Mouse (Mus musculus) hematopoietic stem cell, adult 5-6 weeks (primary cell): ENCODE data around the gene Pcbp3. TPM values are rescaled to one million over a fixed set of nuclear protein-coding genes. Genes with fewer than 3 reads are reported as not detected.

Source experiments
- ATAC-seq, 2 experiments: fragments of 125-278 bp in 1 of 2; replicated peaks in 1 of 2; 2 replicates each; pipeline ENCODE4 v1.8.0; 2016 to 2017; ENCODE audit warnings: inconsistent platforms in 2 of 2, mild to moderate bottlenecking in 2 of 2, moderate number of reproducible peaks in 2 of 2, low read depth in 1 of 2, moderate TSS enrichment in 1 of 2; ENCODE audit not compliant: low FRiP score in 2 of 2, poor library complexity in 2 of 2, severe bottlenecking in 2 of 2, insufficient read depth in 1 of 2, low TSS enrichment in 1 of 2
- total RNA-seq: library from RNA; stranded (forward); fragments of 172-1452, 232-1000 nt; gene quantifications from 2 replicates; pipeline ENCODE4 v1.2.3, GENCODE M21; 2017

The Pcbp3 gene
- total RNA-seq, 1 experiment from 2014 or later: 11.8 TPM

GRCm38 (mm10) chr10:76819321-76819720 is 142.4 kb downstream of the Pcbp3 start:
- ATAC-seq: no peak

GRCm38 (mm10) chr10:76818337-76818736 is 143.3 kb downstream of the Pcbp3 start:
- no peak for ATAC-seq

GRCm38 (mm10) chr10:76816930-76817329 is 144.8 kb downstream of the Pcbp3 start:
- ATAC-seq: no peak

GRCm38 (mm10) chr10:76816436-76816835 is 145.3 kb downstream of the Pcbp3 start:
- no peak for ATAC-seq

GRCm38 (mm10) chr10:76815481-76815880 is 146.2 kb downstream of the Pcbp3 start:
- ATAC-seq: no peak

GRCm38 (mm10) chr10:76814811-76815210 is 146.9 kb downstream of the Pcbp3 start:
- no peak for ATAC-seq

GRCm38 (mm10) chr10:76809916-76810660 is 151.6 kb downstream of the Pcbp3 start:
- no peak for ATAC-seq

GRCm38 (mm10) chr10:76809439-76809838 is 152.2 kb downstream of the Pcbp3 start:
- ATAC-seq: no peak

GRCm38 (mm10) chr10:76808446-76809400 is 153.0 kb downstream of the Pcbp3 start:
- ATAC-seq: no peak

GRCm38 (mm10) chr10:76802500-76802885 is 159.2 kb downstream of the Pcbp3 start:
- no peak for ATAC-seq

GRCm38 (mm10) chr10:76801841-76802499 is 159.7 kb downstream of the Pcbp3 start:
- no peak for ATAC-seq

- no peak for ATAC-seq
Measured at GRCm38 (mm10) chr10:76801237-76801641, 160.4 kb downstream of the Pcbp3 start.

- ATAC-seq: peak; percentile 67 to 84
Measured at GRCm38 (mm10) chr10:76798751-76799585, 162.7 kb downstream of the Pcbp3 start.

- ATAC-seq: no peak
Measured at GRCm38 (mm10) chr10:76794102-76794501, 167.6 kb downstream of the Pcbp3 start.

GRCm38 (mm10) chr10:76791475-76791874 is 170.2 kb downstream of the Pcbp3 start:
- ATAC-seq: peak in 1 of 2 experiments; percentile 63; a peak in 2 of 4 replicates

GRCm38 (mm10) chr10:76789885-76790284 is 171.8 kb downstream of the Pcbp3 start:
- no peak for ATAC-seq

GRCm38 (mm10) chr10:76785312-76785711 is 176.4 kb downstream of the Pcbp3 start:
- no peak for ATAC-seq
